Mouse (Mus musculus) kidney, postnatal 0 days (tissue): Measurements from ENCODE around the gene Gramd4. TPM values are rescaled to one million over a fixed set of nuclear protein-coding genes. Genes with fewer than 3 reads are reported as not detected.
A peak's percentile ranks its signal among the peaks of the same experiment; 100 is the strongest.

Experiments used
- ATAC-seq: fragments of 200-750 bp; cut with Nextera tagmentation; replicated peaks from 2 replicates; pipeline ENCODE4 v1.8.0; 2017; ENCODE audit warnings: low read depth, moderate number of reproducible peaks, moderate TSS enrichment, moderate library complexity; ENCODE audit not compliant: low FRiP score
- DNase-seq: peaks from one replicate; pipeline ENCODE4 v3.0.0-alpha.2; 2016; ENCODE audit warnings: low spot score
- H3K27ac ChIP-seq: fragments of 300-500 bp; sonication (generic); 2 replicates; pipeline ENCODE4 v1.5.1; 2014; ENCODE audit warnings: mild to moderate bottlenecking
- H3K27me3 ChIP-seq: fragments of 300-500 bp; sonication (generic); 2 replicates; pipeline ENCODE4 v1.6.1; 2014; ENCODE audit warnings: low read length, mixed read lengths; ENCODE audit not compliant: insufficient read depth
- H3K36me3 ChIP-seq: fragments of 300-500 bp; sonication (generic); 2 replicates; pipeline ENCODE4 v1.6.1; 2014; ENCODE audit warnings: low read length, mixed read lengths; ENCODE audit not compliant: insufficient read depth
- H3K4me1 ChIP-seq: fragments of 300-500 bp; sonication (generic); replicated peaks from 2 replicates; pipeline ENCODE4 v1.6.1; 2014; ENCODE audit warnings: antibody characterized with exemption, low read length, mixed read lengths; ENCODE audit not compliant: insufficient read depth
- H3K4me2 ChIP-seq: fragments of 300-500 bp; sonication (generic); 2 replicates; pipeline ENCODE4 v1.6.1; 2014; ENCODE audit warnings: mild to moderate bottlenecking, low read length, moderate library complexity, mixed read lengths
- H3K4me3 ChIP-seq: fragments of 300-500 bp; sonication (generic); replicated peaks from 2 replicates; pipeline ENCODE4 v1.5.1; 2014; ENCODE audit warnings: low read depth, low read length
- H3K9ac ChIP-seq: fragments of 300-500 bp; sonication (generic); 2 replicates; pipeline ENCODE4 v1.6.1; 2014; ENCODE audit warnings: low read depth, low read length
- H3K9me3 ChIP-seq: fragments of 300-500 bp; sonication (generic); replicated peaks from 2 replicates; pipeline ENCODE4 v1.6.1; 2016; ENCODE audit warnings: low read length, inconsistent platforms, mixed read lengths
- CTCF ChIP-seq: IDR thresholded peaks from 2 replicates; pipeline ENCODE4 v1.5.1; 2016; ENCODE audit warnings: antibody characterized with exemption, low read depth, mild to moderate bottlenecking, moderate library complexity
- WGBS: fragments of 180-500 bp; shearing (Covaris S2); extraction: QIAGEN DNeasy Blood & Tissue Kit; methylation state at CpG from one replicate; pipeline ENCODE4 v1.1.7; 2014; 5-methylcytosine and 5-hydroxymethylcytosine counted together
- polyA plus RNA-seq: library from polyadenylated mRNA; unstranded; fragments of >200 nt; fragmentation: Nextera tagmentation; extraction: Ambion mirVana; gene quantifications from 2 replicates; pipeline ENCODE4 v1.2.1, GENCODE M21; 2015

The Gramd4 gene
- polyA plus RNA-seq, 1 experiment from 2014 or later = 13.3 TPM

- ATAC-seq (peak; percentile 11; the same call in 1 of the 2 replicates), DNase-seq (peak; percentile 63)
- peak; percentile 74 for TF ChIP-seq CTCF
These were observed 24.7 kb upstream of the Gramd4 start for GRCm38 (mm10) chr15:86032811-86033190.

GRCm38 (mm10) chr15:86033191-86033841, 24.2 kb upstream of the Gramd4 start, which contains the start of gene Celsr1:
Gene Celsr1 (minus strand): TSS chr15:86033777.
- no peak for TF ChIP-seq CTCF
- ATAC-seq (0 out of 2 replicates have a peak, but pooled peaks have one; percentile 6), DNase-seq (peak; percentile 56)
- Histone ChIP-seq H3K9me3 (no peaks in the 10 kb centered on the region), H3K9ac (peak within 1 kb of the TSS; percentile 73), H3K4me2 (peak within 1 kb of the TSS; percentile 89), H3K4me1 (peaks cover 8% of the 10 kb centered on the region; the same call in 1 of the 2 replicates), H3K27ac (peak within 1 kb of the TSS; percentile 91), H3K36me3 (peaks cover 7% of the 10 kb centered on the region; the same call in 1 of the 2 replicates), H3K4me3 (peak within 1 kb of the TSS; percentile 73), H3K27me3 (no peaks in the 10 kb centered on the region)
- under 1% methylated on average over 72 of the region's 80 CpGs for WGBS

More at GRCm38 (mm10) chr15:86032811-86033190, 24.7 kb upstream of the Gramd4 start:
- Histone ChIP-seq H3K36me3 (peaks cover 7% of the 10 kb centered on the region; the same call in 1 of the 2 replicates), H3K9me3 (no peaks in the 10 kb centered on the region), H3K4me1 (peaks cover 13% of the 10 kb centered on the region; the same call in 1 of the 2 replicates), H3K4me2 (peak overlapping the region; percentile 89), H3K27me3 (no peaks in the 10 kb centered on the region), H3K27ac (peak overlapping the region; percentile 91), H3K4me3 (peak overlapping the region; percentile 73), H3K9ac (peak overlapping the region; percentile 73)
- 1% methylated on average over 38 of the region's 38 CpGs for WGBS

DNA sequence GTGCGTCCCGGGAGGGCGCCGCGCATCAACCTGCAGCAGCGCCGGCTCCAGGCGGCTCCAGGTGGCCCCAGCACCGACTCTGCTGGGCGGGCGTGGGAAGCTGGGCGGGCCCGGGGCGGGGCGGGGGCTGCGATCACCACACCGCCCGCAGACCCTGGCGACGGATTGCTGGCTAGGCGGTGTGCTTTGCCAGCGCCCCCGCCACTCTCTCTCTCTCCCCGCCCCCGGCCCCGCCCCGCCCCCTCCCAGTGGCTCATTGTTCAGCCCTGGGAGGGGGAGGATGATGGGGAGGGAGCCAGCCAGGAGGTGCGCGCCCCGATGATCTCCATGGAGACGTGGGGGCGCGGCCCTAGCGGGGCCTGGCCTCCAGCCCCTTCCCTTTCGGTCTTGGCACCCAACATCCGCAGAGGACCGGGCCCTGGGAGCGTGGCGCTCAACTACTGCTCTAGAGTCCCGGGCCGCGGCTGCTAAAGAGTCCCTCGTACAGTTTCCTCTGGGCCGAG, 23.4 kb upstream of the Gramd4 start:
- H3K4me2 ChIP-seq = peak overlapping the region; percentile 89
- no peaks in the 10 kb centered on the region for H3K9me3 ChIP-seq
- H3K4me1 ChIP-seq = peaks cover 2% of the 10 kb centered on the region; the same call in 1 of the 2 replicates
- DNase-seq (peak; percentile 83), ATAC-seq (peak; percentile 76)
- H3K27me3 ChIP-seq = no peaks in the 10 kb centered on the region
- peak overlapping the region; percentile 73 for H3K9ac ChIP-seq
- peak overlapping the region; percentile 91 for H3K27ac ChIP-seq
- H3K4me3 ChIP-seq = peak overlapping the region; percentile 73
- TF ChIP-seq CTCF = no peak
- H3K36me3 ChIP-seq = peaks cover 7% of the 10 kb centered on the region; the same call in 1 of the 2 replicates
- under 1% methylated on average over 38 of the region's 44 CpGs for WGBS

DNA sequence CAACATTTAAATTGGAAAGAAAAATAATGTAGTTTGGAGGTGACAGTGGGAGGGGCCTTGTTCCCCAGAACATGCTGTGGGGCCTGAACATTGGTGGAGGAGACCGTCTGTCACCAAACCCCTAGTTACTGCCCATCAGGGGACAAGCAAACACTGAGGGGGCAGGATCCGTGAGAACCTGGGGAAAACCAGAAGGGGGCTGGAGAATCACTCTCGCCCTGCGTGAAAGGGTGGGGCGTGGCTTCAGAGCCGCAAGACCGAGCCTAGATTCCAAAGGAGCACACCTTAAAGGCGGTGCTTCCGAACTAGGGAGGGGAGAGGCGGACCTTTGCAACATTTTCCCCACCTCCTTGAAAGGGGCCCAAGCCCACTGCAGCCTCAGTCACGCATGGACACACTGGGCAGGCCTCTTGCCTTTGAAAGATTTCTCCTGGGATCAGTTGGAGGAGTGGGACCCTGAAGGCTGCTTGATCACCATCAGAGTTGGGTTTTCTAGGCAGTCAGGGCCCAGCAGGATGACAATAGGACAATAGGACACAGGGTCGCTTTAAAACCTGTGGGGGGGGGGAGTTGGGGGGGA, 22.6 kb upstream of the Gramd4 start:
- TF ChIP-seq CTCF = no peak
- Histone ChIP-seq H3K4me3 (0 out of 2 replicates have a peak overlapping the region, but pooled peaks have one; percentile 8), H3K27me3 (no peaks in the 10 kb centered on the region), H3K36me3 (peaks cover 7% of the 10 kb centered on the region; the same call in 1 of the 2 replicates), H3K9me3 (no peaks in the 10 kb centered on the region), H3K9ac (no peak overlapping the region), H3K4me2 (peak overlapping the region; percentile 89), H3K27ac (peak overlapping the region; percentile 91), H3K4me1 (no peaks in the 10 kb centered on the region; the same call in 1 of the 2 replicates)
- WGBS = 4% methylated on average over 12 of the region's 12 CpGs
- DNase-seq (peak; percentile 54), ATAC-seq (peak; percentile 16; the same call in 1 of the 2 replicates)

GRCm38 (mm10) chr15:86035913-86036312, 21.6 kb upstream of the Gramd4 start:
- H3K9me3 ChIP-seq = no peaks in the 10 kb centered on the region
- H3K4me1 ChIP-seq = no peaks in the 10 kb centered on the region; the same call in 1 of the 2 replicates
- WGBS = 71% methylated on average over 3 of the region's 3 CpGs
- peaks cover 6% of the 10 kb centered on the region; the same call in 1 of the 2 replicates for H3K36me3 ChIP-seq
- DNase-seq = no peak
- H3K4me3 ChIP-seq = no peak overlapping the region
- no peak overlapping the region for H3K4me2 ChIP-seq
- H3K27me3 ChIP-seq = no peaks in the 10 kb centered on the region
- H3K27ac ChIP-seq = no peak overlapping the region
- no peak overlapping the region for H3K9ac ChIP-seq
- TF ChIP-seq CTCF = no peak
- ATAC-seq = no peak

DNA sequence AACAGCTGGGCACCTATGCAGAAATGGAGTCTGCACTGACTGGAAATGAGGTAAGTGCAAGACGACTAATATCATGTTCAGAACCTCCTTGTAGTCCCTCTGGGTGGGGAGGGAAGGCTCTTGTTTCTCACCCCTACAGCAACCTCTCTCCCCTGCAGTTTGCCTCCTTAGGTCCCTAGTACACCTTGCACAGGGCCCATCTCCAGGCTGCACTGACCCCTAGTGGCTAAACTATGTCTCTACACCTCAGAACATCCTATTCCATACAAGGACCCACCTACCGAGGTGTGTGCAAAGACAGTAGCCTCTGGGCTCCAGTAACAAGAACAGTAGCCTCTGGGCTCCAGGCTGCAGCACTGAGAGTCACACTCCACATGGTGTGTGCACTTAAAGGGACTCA, 18.7 kb upstream of the Gramd4 start:
- H3K4me3 ChIP-seq = no peak overlapping the region
- DNase-seq = peak; percentile 92
- no peak overlapping the region for H3K4me2 ChIP-seq
- H3K4me1 ChIP-seq = no peaks in the 10 kb centered on the region; the same call in 1 of the 2 replicates
- no peaks in the 10 kb centered on the region for H3K27me3 ChIP-seq
- peak; percentile 51 for ATAC-seq
- H3K36me3 ChIP-seq = no peaks in the 10 kb centered on the region
- H3K9me3 ChIP-seq = no peaks in the 10 kb centered on the region
- TF ChIP-seq CTCF = peak; percentile 96
- WGBS = 0% methylated on average over 2 of the region's 2 CpGs
- H3K27ac ChIP-seq = no peak overlapping the region
- H3K9ac ChIP-seq = no peak overlapping the region
